Mouse (Mus musculus) kidney, adult 2 months (tissue): ENCODE results near the gene Pycr1. TPM values are rescaled to one million over a fixed set of nuclear protein-coding genes. Genes with fewer than 3 reads are reported as not detected.

Source experiments
- DNase-seq: peaks from one replicate; pipeline ENCODE4 v3.0.0; 2021
- H3K27ac ChIP-seq: fragments of 200-500 bp; 2 replicates; pipeline ENCODE4 v1.5.1; 2012; ENCODE audit warnings: low read depth, low read length, control low read depth, inconsistent platforms; ENCODE audit not compliant: insufficient read depth
- H3K27me3 ChIP-seq: fragments of 200-500 bp; replicated peaks from 2 replicates; pipeline ENCODE4 v1.6.1; 2012; ENCODE audit warnings: mild to moderate bottlenecking, moderate library complexity, low read length, inconsistent platforms; ENCODE audit not compliant: control insufficient read depth, insufficient read depth
- H3K36me3 ChIP-seq: fragments of 200-500 bp; 2 replicates; pipeline ENCODE4 v1.6.1; 2012; ENCODE audit warnings: mild to moderate bottlenecking, moderate library complexity, low read length, inconsistent platforms; ENCODE audit not compliant: control insufficient read depth, insufficient read depth
- H3K4me1 ChIP-seq: fragments of 200-500 bp; 2 replicates; pipeline ENCODE4 v1.6.1; 2011; ENCODE audit warnings: low read length; ENCODE audit not compliant: control insufficient read depth, insufficient read depth
- H3K4me3 ChIP-seq: fragments of 200-500 bp; 2 replicates; pipeline ENCODE4 v1.5.1; 2011; ENCODE audit warnings: mild to moderate bottlenecking, low read depth, low read length, control low read depth; ENCODE audit not compliant: insufficient read depth
- CTCF ChIP-seq: fragments of 200-500 bp; conservative IDR thresholded peaks from 2 replicates; pipeline ENCODE4 v1.5.1; 2011; ENCODE audit warnings: low read depth, mild to moderate bottlenecking, control low read depth, low read length, moderate library complexity, mixed read lengths; ENCODE audit not compliant: insufficient read depth, insufficient read length
- POLR2A ChIP-seq: fragments of 200-500 bp; IDR thresholded peaks from one replicate; pipeline ENCODE4 v1.6.1; 2011; ENCODE audit warnings: low read depth, low read length, control low read depth
- WGBS: fragments of 180-500 bp; shearing (Covaris S2); methylation state at CpG from one replicate; pipeline ENCODE4 v1.1.7; 2018; 5-methylcytosine and 5-hydroxymethylcytosine counted together
- polyA plus RNA-seq: library from polyadenylated mRNA; depleted of rRNA; stranded (reverse); fragments of >200 nt; gene quantifications from 2 replicates; pipeline ENCODE4 v1.2.3, GENCODE M21; 2012

Gene Pycr1
- polyA plus RNA-seq, 1 experiment, result 1.0 TPM

- no peaks in the 10 kb centered on the region for H3K36me3 ChIP-seq
- H3K4me1 ChIP-seq, result peaks cover 35% of the 10 kb centered on the region
- H3K4me3 ChIP-seq, result peak overlapping the region; percentile 47
- peak overlapping the region; percentile 95 for H3K27ac ChIP-seq
- 4% methylated on average over 5 of the region's 5 CpGs for WGBS
- DNase-seq, result peak; percentile 93
- H3K27me3 ChIP-seq, result no peaks in the 10 kb centered on the region
- TF ChIP-seq POLR2A, result no peak
- no peak for TF ChIP-seq CTCF
Observed at GRCm38 (mm10) chr11:120630401-120630871, 13.1 kb downstream of the Pycr1 start.

- Histone ChIP-seq H3K36me3 (no peaks in the 10 kb centered on the region), H3K4me3 (peak overlapping the region; percentile 47), H3K27me3 (no peaks in the 10 kb centered on the region), H3K27ac (peak overlapping the region; percentile 90), H3K4me1 (peaks cover 38% of the 10 kb centered on the region)
- 5% methylated on average over 7 of the region's 7 CpGs for WGBS
- peak; percentile 76 for DNase-seq
- TF ChIP-seq POLR2A (no peak), CTCF (no peak)
Observed at GRCm38 (mm10) chr11:120629911-120630310, 13.7 kb downstream of the Pycr1 start.

- H3K4me1 ChIP-seq, result peaks cover 38% of the 10 kb centered on the region
- H3K36me3 ChIP-seq, result no peaks in the 10 kb centered on the region
- H3K27ac ChIP-seq, result peak overlapping the region; percentile 90
- peak; percentile 84 for DNase-seq
- peak overlapping the region; percentile 47 for H3K4me3 ChIP-seq
- H3K27me3 ChIP-seq, result no peaks in the 10 kb centered on the region
- TF ChIP-seq CTCF (no peak), POLR2A (peak; percentile 17)
- WGBS, result 52% methylated on average over 23 of the region's 23 CpGs
Observed at GRCm38 (mm10) chr11:120629341-120629730, 14.2 kb downstream of the Pycr1 start.

GRCm38 (mm10) chr11:120628601-120629340 lies 14.8 kb downstream of the Pycr1 start:
- 77% methylated on average over 23 of the region's 23 CpGs for WGBS
- TF ChIP-seq CTCF, result no peak
- no peak for TF ChIP-seq POLR2A
- Histone ChIP-seq H3K4me1 (peaks cover 41% of the 10 kb centered on the region), H3K36me3 (no peaks in the 10 kb centered on the region), H3K27me3 (no peaks in the 10 kb centered on the region), H3K27ac (no peak overlapping the region), H3K4me3 (no peak overlapping the region)
- DNase-seq, result no peak

- peak; percentile 55 for DNase-seq
- H3K4me1 ChIP-seq, result peaks cover 40% of the 10 kb centered on the region
- 68% methylated on average over 22 of the region's 22 CpGs for WGBS
- no peak overlapping the region for H3K27ac ChIP-seq
- no peaks in the 10 kb centered on the region for H3K27me3 ChIP-seq
- TF ChIP-seq CTCF, result no peak
- peaks cover 1% of the 10 kb centered on the region for H3K36me3 ChIP-seq
- no peak overlapping the region for H3K4me3 ChIP-seq
Observed at GRCm38 (mm10) chr11:120627468-120628300, 15.9 kb downstream of the Pycr1 start.

- 81% methylated on average over 11 of the region's 11 CpGs for WGBS
- Histone ChIP-seq H3K27me3 (no peaks in the 10 kb centered on the region), H3K36me3 (peaks cover 2% of the 10 kb centered on the region), H3K4me1 (peaks cover 38% of the 10 kb centered on the region), H3K27ac (no peak overlapping the region), H3K4me3 (no peak overlapping the region)
- DNase-seq, result no peak
- TF ChIP-seq CTCF (no peak), POLR2A (no peak)
Observed at GRCm38 (mm10) chr11:120626785-120627467, 16.6 kb downstream of the Pycr1 start.

GRCm38 (mm10) chr11:120625152-120625775 lies 18.3 kb downstream of the Pycr1 start, which contains the start of gene Sirt7:
TSS of gene Sirt7 (minus strand) at chr11:120625240.
- no peaks in the 10 kb centered on the region for H3K27me3 ChIP-seq
- no peak for DNase-seq
- TF ChIP-seq CTCF, result no peak
- no peak for TF ChIP-seq POLR2A
- H3K4me1 ChIP-seq, result peaks cover 25% of the 10 kb centered on the region
- H3K4me3 ChIP-seq, result peak within 1 kb of the TSS; percentile 69
- H3K27ac ChIP-seq, result peak within 1 kb of the TSS; percentile 66
- WGBS, result 8% methylated on average over 5 of the region's 5 CpGs
- peaks cover 4% of the 10 kb centered on the region for H3K36me3 ChIP-seq
